Mouse (Mus musculus): ENCODE results near the gene Map3k4.

Map3k4 gene

DNA sequence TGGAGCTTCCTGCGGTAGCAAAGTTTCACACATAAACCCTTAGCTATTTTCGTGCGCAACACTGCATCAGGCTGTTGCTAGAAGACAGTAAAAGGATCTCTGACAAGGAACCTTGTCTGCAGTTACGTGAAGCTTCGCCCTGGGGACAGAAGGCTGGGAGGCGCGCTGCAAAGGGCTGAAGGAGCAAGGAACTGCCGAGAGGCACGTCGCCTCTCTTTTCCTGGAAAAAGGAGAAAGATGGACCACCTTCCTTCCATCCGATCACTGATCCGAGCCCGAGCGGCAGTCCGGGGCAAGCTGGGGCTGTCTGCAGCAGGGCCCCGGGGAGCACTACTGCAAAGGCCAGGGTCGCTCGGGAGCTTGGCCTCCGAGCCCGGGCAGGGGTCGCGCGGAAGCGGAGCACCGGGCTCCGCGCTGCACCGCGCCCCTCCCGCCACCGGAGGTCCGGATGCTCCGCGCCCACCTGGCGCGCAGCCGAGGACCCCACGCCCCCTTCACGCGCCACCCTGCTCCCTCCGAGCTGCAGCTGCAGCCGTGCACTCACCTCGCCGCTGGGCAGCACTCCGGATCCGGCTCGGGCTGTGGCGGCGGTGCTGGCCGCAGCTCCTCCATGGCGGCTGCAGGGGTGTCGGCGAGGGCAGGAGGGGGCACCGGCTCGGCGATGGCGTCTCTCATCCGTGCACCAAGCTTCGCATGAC lies 493 bp downstream of the Map3k4 start:
- no peak for TF ChIP-seq GATA4 (IDR thresholded peaks at IDR 0.05; ENCODE audit: insufficient replicate concordance, low read length)

DNA sequence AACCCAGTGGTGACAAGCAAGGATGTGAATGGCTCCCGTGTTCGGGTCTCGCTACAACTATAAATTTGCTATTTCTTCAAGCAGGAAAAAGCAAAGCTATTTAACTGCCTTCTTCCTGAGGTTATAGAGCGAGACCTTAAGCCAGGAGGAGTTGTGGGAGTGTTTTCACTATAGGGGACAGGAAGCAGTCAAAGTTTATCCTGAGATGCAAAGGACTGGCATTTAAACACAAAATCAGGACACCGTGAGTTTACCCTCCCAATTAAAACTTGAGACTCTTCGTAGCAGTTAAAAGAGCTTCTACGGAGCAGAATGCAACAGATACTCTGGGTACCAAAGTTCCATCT lies 1.0 kb downstream of the Map3k4 start:
- TF ChIP-seq GATA4 (IDR thresholded peaks at IDR 0.05; ENCODE audit: insufficient replicate concordance, low read length): no peak

GRCm38 (mm10) chr17:12316251-12316650 lies 2.3 kb downstream of the Map3k4 start:
- no peak for TF ChIP-seq GATA4 (IDR thresholded peaks at IDR 0.05; ENCODE audit: insufficient replicate concordance, low read length)

GRCm38 (mm10) chr17:12312248-12312647 lies 6.3 kb downstream of the Map3k4 start:
- no peak for TF ChIP-seq GATA4 (IDR thresholded peaks at IDR 0.05; ENCODE audit: insufficient replicate concordance, low read length)

GRCm38 (mm10) chr17:12309493-12309892 lies 9.1 kb downstream of the Map3k4 start:
- no peak for TF ChIP-seq GATA4 (IDR thresholded peaks at IDR 0.05; ENCODE audit: insufficient replicate concordance, low read length)

DNA sequence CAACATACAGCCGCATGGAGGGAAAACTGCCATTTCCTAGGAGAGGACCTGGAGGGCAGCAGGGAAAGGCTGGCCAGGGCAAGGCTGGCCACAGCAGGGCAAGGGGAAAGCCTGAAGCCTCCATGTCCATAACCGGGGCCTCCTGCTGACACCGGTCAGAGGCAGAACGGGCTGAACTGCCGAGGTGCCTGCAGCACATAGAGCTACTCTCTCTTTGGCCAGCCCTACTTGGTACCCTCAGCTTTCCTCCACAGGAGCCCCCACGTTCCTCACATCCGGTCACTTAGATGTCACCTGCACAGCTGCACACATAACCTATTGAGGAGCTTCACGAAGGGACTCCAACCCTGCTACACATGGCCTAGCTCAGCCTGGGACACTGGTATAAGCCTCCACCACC lies 9.5 kb downstream of the Map3k4 start:
- no peak for TF ChIP-seq GATA4 (IDR thresholded peaks at IDR 0.05; ENCODE audit: insufficient replicate concordance, low read length)

GRCm38 (mm10) chr17:12307251-12308135 lies 11.1 kb downstream of the Map3k4 start:
- TF ChIP-seq GATA4 (IDR thresholded peaks at IDR 0.05; ENCODE audit: insufficient replicate concordance, low read length): no peak

GRCm38 (mm10) chr17:12304658-12305057 lies 13.9 kb downstream of the Map3k4 start:
- TF ChIP-seq GATA4 (IDR thresholded peaks at IDR 0.05; ENCODE audit: insufficient replicate concordance, low read length): no peak

DNA sequence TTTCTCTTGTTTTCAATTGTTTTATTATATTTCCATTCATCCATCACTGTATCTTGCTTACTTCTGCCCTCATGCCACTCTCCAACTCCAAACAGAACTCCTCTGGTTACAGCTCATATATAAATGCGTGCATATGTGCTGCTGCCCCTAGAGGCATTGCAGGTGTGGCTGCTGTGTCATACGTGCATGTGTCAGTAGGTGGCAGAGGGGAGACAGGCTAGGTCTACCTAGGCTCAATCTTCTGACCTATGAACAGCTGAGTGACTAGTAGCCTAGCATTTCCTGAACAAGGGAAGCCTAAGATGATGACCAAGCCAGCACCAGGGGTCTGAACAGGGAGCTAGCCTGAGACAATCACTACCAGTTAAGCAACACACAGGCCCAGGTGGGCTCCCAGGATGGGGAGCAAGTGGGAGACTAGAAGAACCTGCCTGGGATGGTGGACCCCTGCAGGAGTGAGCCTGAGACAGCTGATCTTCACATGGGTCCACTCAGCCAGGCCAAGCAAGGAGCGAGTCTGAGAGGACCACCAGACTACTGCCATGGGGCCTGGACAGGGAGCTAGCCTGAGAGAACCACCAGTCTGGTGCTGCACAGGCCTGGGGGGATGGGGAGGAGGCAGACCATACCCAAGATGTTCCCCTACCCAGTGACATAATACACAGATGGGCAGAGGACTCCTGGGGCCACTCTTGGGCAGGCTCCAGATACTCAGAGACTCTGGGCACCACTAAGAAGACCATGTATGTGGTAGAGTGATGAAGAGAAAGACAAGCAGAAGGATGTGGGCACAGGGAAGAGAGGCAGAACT lies 17.5 kb downstream of the Map3k4 start:
- no peak for TF ChIP-seq GATA4 (IDR thresholded peaks at IDR 0.05; ENCODE audit: insufficient replicate concordance, low read length)

GRCm38 (mm10) chr17:12300127-12300675 lies 18.4 kb downstream of the Map3k4 start:
- TF ChIP-seq GATA4 (IDR thresholded peaks at IDR 0.05; ENCODE audit: insufficient replicate concordance, low read length): no peak

- no peak for TF ChIP-seq GATA4 (IDR thresholded peaks at IDR 0.05; ENCODE audit: insufficient replicate concordance, low read length)
Measured at GRCm38 (mm10) chr17:12299371-12299770, 19.2 kb downstream of the Map3k4 start.

DNA sequence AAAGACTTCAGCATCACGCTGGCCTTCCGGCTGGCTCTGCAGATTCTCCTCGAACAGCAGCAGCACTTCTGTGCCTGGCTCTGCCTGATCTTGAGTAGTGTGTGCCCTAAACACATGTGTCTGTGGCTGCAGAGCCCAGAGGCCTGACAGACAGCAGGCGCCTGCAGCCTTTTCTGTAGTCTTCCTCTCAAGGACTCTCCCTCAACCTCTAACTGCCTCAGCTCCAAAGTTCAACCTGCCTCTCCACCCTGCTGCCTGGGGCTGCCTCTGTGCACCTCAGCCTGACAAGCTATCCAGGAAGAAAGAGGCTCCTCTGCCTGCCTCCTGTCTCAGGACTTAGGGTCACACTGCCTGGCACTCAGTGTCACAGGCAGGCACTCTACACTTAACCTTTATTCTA lies 20.6 kb downstream of the Map3k4 start:
- no peak for TF ChIP-seq GATA4 (IDR thresholded peaks at IDR 0.05; ENCODE audit: insufficient replicate concordance, low read length)

- TF ChIP-seq GATA4 (IDR thresholded peaks at IDR 0.05; ENCODE audit: insufficient replicate concordance, low read length): no peak
Measured at GRCm38 (mm10) chr17:12297292-12297691, 21.3 kb downstream of the Map3k4 start.

DNA sequence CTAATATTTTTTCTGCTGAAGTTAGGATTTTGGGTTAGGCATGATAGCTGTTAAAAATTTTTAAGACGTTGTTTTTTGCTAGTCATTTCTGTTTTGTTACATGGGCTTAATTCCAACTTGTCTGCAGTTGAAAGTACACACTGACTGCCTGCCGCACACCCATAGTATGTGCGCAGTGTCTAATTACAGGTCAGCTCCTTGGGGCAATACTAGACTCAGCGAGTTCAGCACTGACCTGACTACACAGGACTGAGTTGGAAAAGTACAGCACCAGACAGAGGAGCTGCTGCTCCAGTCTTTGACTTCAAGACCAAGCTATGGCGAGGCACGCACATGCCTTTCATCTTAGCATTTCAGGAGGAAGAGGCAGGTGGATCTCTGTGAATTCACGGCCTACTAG lies 24.2 kb downstream of the Map3k4 start:
- no peak for TF ChIP-seq GATA4 (IDR thresholded peaks at IDR 0.05; ENCODE audit: insufficient replicate concordance, low read length)

DNA sequence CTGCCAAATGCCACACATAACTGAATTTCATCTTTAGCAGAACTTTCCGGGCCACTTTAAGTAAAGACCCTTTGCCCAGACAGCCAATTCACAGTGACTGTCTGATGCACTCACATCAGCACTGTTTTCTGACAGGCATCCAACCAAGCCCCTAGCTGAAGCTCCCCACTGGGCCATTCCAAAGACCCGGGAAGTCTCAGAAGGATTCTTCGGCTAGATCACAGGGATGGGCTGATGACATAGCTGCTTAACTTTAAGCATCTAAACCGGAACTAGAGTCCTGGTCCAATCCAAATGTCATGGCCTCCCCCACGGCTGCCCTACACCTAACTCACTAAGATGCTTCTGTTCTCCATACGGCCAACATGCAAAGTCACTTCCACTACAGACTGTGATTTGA lies 25.0 kb downstream of the Map3k4 start:
- no peak for TF ChIP-seq GATA4 (IDR thresholded peaks at IDR 0.05; ENCODE audit: insufficient replicate concordance, low read length)

Measured in liver, adult (tissue).